8 mouse cellular contexts compared by ENCODE assay signal in the genomic region with DNA sequence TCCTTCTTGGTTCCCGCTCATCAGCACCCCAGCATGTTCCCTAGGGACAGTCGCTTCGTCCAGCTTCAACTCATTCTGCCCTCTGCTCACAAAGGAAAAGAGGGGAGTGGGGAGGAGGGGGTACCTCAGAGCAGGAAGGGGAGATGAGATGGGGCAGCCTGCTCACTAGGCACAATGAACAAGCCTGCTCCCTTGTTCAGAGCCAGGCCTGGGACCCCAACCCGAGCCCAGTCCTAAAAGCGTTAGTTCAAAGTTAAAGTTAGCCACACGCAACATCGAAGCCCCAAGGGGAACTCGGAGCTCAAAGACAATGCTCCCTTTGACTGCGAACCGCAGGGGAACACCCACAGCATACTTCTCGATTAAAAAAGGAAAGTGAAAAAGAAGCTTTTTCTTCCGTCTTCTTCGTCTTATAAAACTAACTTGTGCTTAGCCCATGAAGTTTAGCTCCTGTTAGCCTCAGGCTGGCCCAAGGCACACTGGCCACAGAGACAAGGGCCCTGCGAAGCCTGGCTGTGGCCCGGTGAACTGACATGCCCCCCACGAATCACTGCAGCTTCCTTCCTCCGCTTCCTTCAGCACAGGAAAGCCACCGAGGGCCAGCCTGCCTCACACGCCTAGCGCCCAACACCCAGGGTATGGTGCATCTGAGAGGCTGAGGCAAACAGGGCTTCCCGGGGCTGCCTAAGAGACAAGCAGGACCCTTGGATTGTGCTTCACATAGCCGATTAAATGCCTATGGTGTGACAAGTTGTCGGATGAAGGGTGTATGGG. TPM values are rescaled to one million over a fixed set of nuclear protein-coding genes. Genes with fewer than 3 reads are reported as not detected.
DNase-seq lines count a peak whose midpoint lies in the region; ATAC-seq lines count a peak whose summit lies in the region.

No protein-coding gene starts in this region.

- H3K9ac ChIP-seq in heart, embryonic 11.5 days (ENCODE audit: low read depth, low read length): no peak overlapping the region
- 0 out of 2 replicates have a peak overlapping the region, but pooled peaks have one; percentile 19 for H3K9ac ChIP-seq in heart, embryonic 15.5 days

- peaks cover 35% of the 10 kb centered on the region for H3K4me1 ChIP-seq in heart, embryonic 11.5 days (ENCODE audit: control insufficient read depth, insufficient read depth, low read length)
- peaks cover 69% of the 10 kb centered on the region for H3K4me1 ChIP-seq in heart, embryonic 15.5 days (replicated peaks)

- WGBS in heart, embryonic 11.5 days (ENCODE audit: insufficient replicate concordance): 45% methylated on average over 23 of the region's 23 CpGs
- WGBS in heart, embryonic 15.5 days: 39% methylated on average over 23 of the region's 23 CpGs

- no peaks in the 10 kb centered on the region for H3K9me3 ChIP-seq in heart, embryonic 11.5 days (replicated peaks; ENCODE audit: control insufficient read depth, low read length)
- no peaks in the 10 kb centered on the region for H3K9me3 ChIP-seq in heart, embryonic 15.5 days (replicated peaks)

- no peaks in the 10 kb centered on the region for H3K36me3 ChIP-seq in heart, embryonic 11.5 days (ENCODE audit: control insufficient read depth, insufficient read depth, low read length)
- H3K36me3 ChIP-seq in heart, embryonic 15.5 days: no peaks in the 10 kb centered on the region

- peaks cover 22% of the 10 kb centered on the region for H3K27me3 ChIP-seq in heart, embryonic 11.5 days (ENCODE audit: control insufficient read depth, insufficient read depth, low read length)
- 0 out of 2 replicates have a peak, but pooled peaks cover 1% of the 10 kb centered on the region for H3K27me3 ChIP-seq in heart, embryonic 15.5 days

- peak; percentile 96 for DNase-seq in heart, adult 11 months
- DNase-seq in CD4-positive helper T cell, adult 2 months (ENCODE audit: low read depth, low spot score): peak; percentile 61
- peak; percentile 49 to 57 for DNase-seq in lung, postnatal 4 days
- DNase-seq in MN1 (ENCODE audit: low spot score): no peak
- DNase-seq in c-Kit-positive CD71-positive TER-119-positive erythroid progenitor cells, embryonic 14.5 days (ENCODE audit: low spot score): no peak
- DNase-seq in adrenal gland, adult 18-20 months (ENCODE audit: low spot score in 2 of 2): no peak

- no peak overlapping the region for H3K4me3 ChIP-seq in heart, embryonic 11.5 days (ENCODE audit: low read depth, low read length)
- H3K4me3 ChIP-seq in heart, embryonic 15.5 days: no peak overlapping the region

- no peak overlapping the region for H3K4me2 ChIP-seq in heart, embryonic 11.5 days
- H3K4me2 ChIP-seq in heart, embryonic 15.5 days: peak overlapping the region; percentile 38

- ATAC-seq in heart, embryonic 11.5 days (replicated peaks; ENCODE audit: insufficient number of reproducible peaks, low FRiP score, low TSS enrichment): no peak
- ATAC-seq in heart, embryonic 15.5 days (replicated peaks; ENCODE audit: insufficient number of reproducible peaks, insufficient read depth, low FRiP score, low read depth): no peak

- no peak overlapping the region for H3K27ac ChIP-seq in heart, embryonic 11.5 days (ENCODE audit: low read depth, low read length)
- H3K27ac ChIP-seq in heart, embryonic 15.5 days: peak overlapping the region; percentile 55

RNA-seq across cellular contexts. Expression of gene Nfatc2, which starts 45.4 kb away (rescaled TPM):
- 4.2 and 4.6 TPM in 2 replicates for polyA plus RNA-seq in heart, embryonic 11.5 days (2014; fragmentation: Nextera tagmentation; extraction: Ambion mirVana)
- polyA plus RNA-seq in heart, embryonic 15.5 days (2015; fragmentation: Nextera tagmentation; extraction: Ambion mirVana): 9.7 and 10.5 TPM in 2 replicates
- total RNA-seq in adrenal gland, adult 18-20 months (2021): 1 to 10 TPM; 2.8 to 3.7 TPM

Comparison
In these comparisons a context has a peak if more than half of its experiments do, and no peak if none do; other contexts are left out.
1. DNase-seq: peak in heart, adult 11 months (single experiment), CD4-positive helper T cell, adult 2 months (single experiment) and lung, postnatal 4 days (2 of 2); none in MN1 (single experiment), c-Kit-positive CD71-positive TER-119-positive erythroid progenitor cells, embryonic 14.5 days (single experiment) and adrenal gland, adult 18-20 months (0 of 2).